Mouse (Mus musculus) sigmoid colon, adult 10 weeks (tissue): Measurements from ENCODE around the gene Mettl27. TPM values are rescaled to one million over a fixed set of nuclear protein-coding genes. Genes with fewer than 3 reads are reported as not detected.

Experiments
- polyA plus RNA-seq: library from polyadenylated mRNA; stranded (reverse); fragments of 350-450 nt; fragmentation: Illumina TruSeq; extraction: RNeasy Lipid Tissue Mini Kit (QIAGEN cat#74804); gene quantifications from one replicate; pipeline ENCODE4 v1.2.3, GENCODE M21; 2014; ENCODE audit warnings: low read depth, low replicate concordance

Gene Mettl27
- polyA plus RNA-seq: 10.4 TPM

GRCm38 (mm10) chr5:134932179-134932902 is at the start of gene Mettl27:
Gene Mettl27, plus strand, starts transcription at chr5:134932368.

GRCm38 (mm10) chr5:134906633-134907032 is 25.5 kb upstream of the Mettl27 start, which contains the start of gene Tmem270:
Gene Tmem270, minus strand, starts transcription at chr5:134906733.

GRCm38 (mm10) chr5:134915311-134915710 is 16.9 kb upstream of the Mettl27 start, which contains the start of gene Cldn13:
Gene Cldn13, minus strand, starts transcription at chr5:134915526.

GRCm38 (mm10) chr5:134946857-134947255 is 14.7 kb downstream of the Mettl27 start, which contains the start of gene Cldn4:
Gene Cldn4, minus strand, starts transcription at chr5:134946934.

GRCm38 (mm10) chr5:134985633-134986297 is 53.6 kb downstream of the Mettl27 start, which contains the start of gene Cldn3:
Gene Cldn3, plus strand, starts transcription at chr5:134986214.

Other genes starting within 250 kb of the Mettl27 start
- 0.57 TPM for gene Limk1, start 243.8 kb upstream of the Mettl27 start, polyA plus RNA-seq
- 8.1 TPM for gene Eln, start 185.0 kb upstream of the Mettl27 start, polyA plus RNA-seq
- not detected for gene Tmem270, start 25.6 kb upstream of the Mettl27 start, polyA plus RNA-seq
- gene Cldn13, start 16.8 kb upstream of the Mettl27 start, polyA plus RNA-seq: not detected
- 2.8 TPM for gene Cldn4, start 14.6 kb downstream of the Mettl27 start, polyA plus RNA-seq
- gene Cldn3, start 53.8 kb downstream of the Mettl27 start, polyA plus RNA-seq: 1.2 TPM
- 9.0 TPM for gene Abhd11, start 76.8 kb downstream of the Mettl27 start, polyA plus RNA-seq
- gene Stx1a, start 91.1 kb downstream of the Mettl27 start, polyA plus RNA-seq: not detected
- 8.6 TPM for gene Dnajc30, start 131.8 kb downstream of the Mettl27 start, polyA plus RNA-seq
- gene Bud23, start 132.6 kb downstream of the Mettl27 start, polyA plus RNA-seq: 12.6 TPM
- not detected for gene Vps37d, start 145.9 kb downstream of the Mettl27 start, polyA plus RNA-seq
- 2.8 TPM for gene Mlxipl, start 157.5 kb downstream of the Mettl27 start, polyA plus RNA-seq
- 6.5 TPM for gene Tbl2, start 217.3 kb downstream of the Mettl27 start, polyA plus RNA-seq
- gene Bcl7b, start 235.9 kb downstream of the Mettl27 start, polyA plus RNA-seq: 9.1 TPM